Comparison of ENCODE assay signal across 16 mouse cellular contexts in genomic region chr1:188529606-188530131, GRCm38 (mm10).
"Had no signal": no experiment of that assay in that cellular context is flagged by ENCODE, and none has a peak within 500 bp of the region (broad histone marks: within the 10 kb centered on the region; RNA-seq: fewer than 3 reads in every experiment).

No protein-coding gene starts in this region.

- H3K4me2 ChIP-seq: kidney, embryonic 15.5 days; limb, embryonic 15.5 days; liver, embryonic 12.5 days; lung, embryonic 14.5 days; midbrain, embryonic 12.5 days; neural tube, embryonic 12.5 days had no signal

- H3K9me3 ChIP-seq: kidney, embryonic 15.5 days; limb, embryonic 15.5 days; liver, embryonic 12.5 days; midbrain, embryonic 12.5 days; neural tube, embryonic 12.5 days had no signal

- H3K4me3 ChIP-seq: kidney, embryonic 15.5 days; limb, embryonic 15.5 days; liver, embryonic 12.5 days; megakaryocyte, embryonic 14.5 days; midbrain, embryonic 12.5 days; neural tube, embryonic 12.5 days had no signal

- H3K4me1 ChIP-seq: kidney, embryonic 15.5 days; limb, embryonic 15.5 days; liver, embryonic 12.5 days; neural tube, embryonic 12.5 days had no signal

- ATAC-seq: liver, embryonic 12.5 days had no signal

- H3K27me3 ChIP-seq: kidney, embryonic 15.5 days; limb, embryonic 15.5 days; liver, embryonic 12.5 days; megakaryocyte, embryonic 14.5 days; midbrain, embryonic 12.5 days; neural tube, embryonic 12.5 days had no signal

- H3K9ac ChIP-seq: kidney, embryonic 15.5 days; limb, embryonic 15.5 days; liver, embryonic 12.5 days; lung, embryonic 14.5 days; midbrain, embryonic 12.5 days; neural tube, embryonic 12.5 days had no signal

- H3K36me3 ChIP-seq: kidney, embryonic 15.5 days; limb, embryonic 15.5 days; liver, embryonic 12.5 days; midbrain, embryonic 12.5 days; neural tube, embryonic 12.5 days had no signal

- H3K27ac ChIP-seq: kidney, embryonic 15.5 days; limb, embryonic 15.5 days; liver, embryonic 12.5 days; macrophage; midbrain, embryonic 12.5 days; neural tube, embryonic 12.5 days had no signal

- DNase-seq: kidney, postnatal 25 days; layer of hippocampus, adult 9-11 months; layer of hippocampus, postnatal 36 days; lung, embryonic 14.5 days; lung, postnatal 10 days; right cerebral cortex, postnatal 4 days; spleen, adult 18-20 months; thymus, adult 18-20 months; thymus, postnatal 14 days had no signal
